Mouse (Mus musculus) heart, embryonic 16.5 days (tissue): ENCODE measurements at regions not wholly inside any gene's neighbourhood (a gene's known extent, or its start where the extent isn't known, plus 50 kb on each side); places are given as distances from the start of the nearest gene placed in this dataset.

ENCODE experiments used
- ATAC-seq: fragments of 200-750 bp; cut with Nextera tagmentation; replicated peaks from 2 replicates; pipeline ENCODE4 v1.8.0; 2017; ENCODE audit warnings: moderate number of reproducible peaks; ENCODE audit not compliant: insufficient read depth, low FRiP score; ENCODE audit errors: extremely low read depth
- H3K27ac ChIP-seq: fragments of 300-500 bp; sonication (generic); 2 replicates; pipeline ENCODE4 v1.5.1; 2014; ENCODE audit warnings: mild to moderate bottlenecking, low read length, control low read depth, moderate library complexity
- H3K27me3 ChIP-seq: fragments of 300-500 bp; sonication (generic); 2 replicates; pipeline ENCODE4 v1.6.1; 2014; ENCODE audit warnings: low read length, mixed read lengths; ENCODE audit not compliant: control insufficient read depth, insufficient read depth
- H3K36me3 ChIP-seq: fragments of 300-500 bp; sonication (generic); 2 replicates; pipeline ENCODE4 v1.6.1; 2014; ENCODE audit not compliant: control insufficient read depth, insufficient read depth
- H3K4me1 ChIP-seq: fragments of 300-500 bp; sonication (generic); 2 replicates; pipeline ENCODE4 v1.6.1; 2014; ENCODE audit warnings: low read length, mixed read lengths; ENCODE audit not compliant: control insufficient read depth, insufficient read depth
- H3K4me2 ChIP-seq: fragments of 300-500 bp; sonication (generic); 2 replicates; pipeline ENCODE4 v1.6.1; 2014; ENCODE audit warnings: low read depth, mild to moderate bottlenecking, control low read depth, low read length
- H3K4me3 ChIP-seq: fragments of 300-500 bp; sonication (generic); 2 replicates; pipeline ENCODE4 v1.5.1; 2014; ENCODE audit warnings: mild to moderate bottlenecking, control low read depth, low read length
- H3K9ac ChIP-seq: fragments of 300-500 bp; sonication (generic); 2 replicates; pipeline ENCODE4 v1.6.1; 2014; ENCODE audit warnings: low read length, control low read depth
- H3K9me3 ChIP-seq: fragments of 300-500 bp; sonication (generic); replicated peaks from 2 replicates; pipeline ENCODE4 v1.6.1; 2016; ENCODE audit warnings: low read length; ENCODE audit not compliant: control insufficient read depth
- whole genome bisulfite sequencing: fragments of 180-500 bp; shearing (Covaris S2); extraction: QIAGEN DNeasy Blood & Tissue Kit; methylation state at CpG from one replicate; pipeline ENCODE4 v1.1.7; 2014; 5-methylcytosine and 5-hydroxymethylcytosine counted together

- Histone ChIP-seq H3K4me1 (peaks cover 7% of the 10 kb centered on the region; the same call in 1 of the 2 replicates), H3K27ac (peak overlapping the region; percentile 53), H3K27me3 (0 out of 2 replicates have a peak, but pooled peaks cover 6% of the 10 kb centered on the region), H3K36me3 (no peaks in the 10 kb centered on the region), H3K4me3 (peak overlapping the region; percentile 58), H3K9ac (peak overlapping the region; percentile 43), H3K4me2 (peak overlapping the region; percentile 80), H3K9me3 (no peaks in the 10 kb centered on the region)
- peak; percentile 50; the same call in 1 of the 2 replicates for ATAC-seq
- WGBS, result under 1% methylated on average over 12 of the region's 12 CpGs
Measured at GRCm38 (mm10) chr5:118381294-118381675, 136.3 kb downstream of the 2410131K14Rik start.

DNA sequence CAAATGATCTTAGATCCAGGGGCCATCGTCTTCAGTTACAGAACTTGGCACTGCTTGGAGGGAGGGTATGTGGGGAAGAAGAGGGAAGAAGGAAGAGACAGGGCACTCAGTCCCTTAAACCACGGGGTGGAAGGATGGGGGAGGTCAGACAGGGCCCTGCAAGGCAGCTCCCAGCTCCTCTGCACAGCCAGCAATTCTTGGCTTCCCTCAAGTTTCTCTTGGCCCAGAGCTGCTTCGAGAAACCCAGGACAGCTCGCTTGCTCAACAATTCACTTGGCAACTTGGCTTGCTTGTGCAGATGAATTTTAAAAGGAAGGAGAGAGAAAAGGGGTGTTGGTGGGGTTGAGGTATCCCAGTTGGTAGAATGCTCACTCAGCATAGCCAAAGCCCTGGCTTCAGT lies 141.1 kb downstream of the 2410131K14Rik start:
- Histone ChIP-seq H3K27me3 (0 out of 2 replicates have a peak, but pooled peaks cover 3% of the 10 kb centered on the region), H3K4me1 (peaks cover 3% of the 10 kb centered on the region; the same call in 1 of the 2 replicates), H3K36me3 (no peaks in the 10 kb centered on the region), H3K27ac (peak overlapping the region; percentile 49), H3K9me3 (peaks cover 18% of the 10 kb centered on the region), H3K4me3 (no peak overlapping the region), H3K9ac (no peak overlapping the region), H3K4me2 (no peak overlapping the region)
- ATAC-seq, result 0 out of 2 replicates have a peak, but pooled peaks have one; percentile 35
- WGBS, result 61% methylated on average over 4 of the region's 4 CpGs

DNA sequence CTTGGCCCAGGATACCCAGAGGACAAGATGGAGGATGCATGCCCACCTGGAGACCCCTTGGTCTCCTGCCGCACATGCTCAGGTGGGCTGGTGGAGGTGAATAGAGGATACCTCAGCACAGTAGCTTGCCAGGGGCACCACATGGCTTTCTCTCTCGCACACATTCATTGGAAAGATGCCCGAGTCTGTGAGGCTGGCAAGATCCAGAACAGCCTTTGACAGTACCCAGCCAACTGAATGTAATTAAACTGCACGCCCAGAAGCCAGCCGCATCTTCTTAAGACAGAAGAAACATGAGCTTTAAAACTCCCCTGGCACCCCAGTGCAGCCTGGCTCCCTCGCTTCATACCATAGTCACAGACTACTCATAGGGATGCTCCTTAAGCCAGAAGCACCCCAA lies 143.4 kb downstream of the 2410131K14Rik start:
- Histone ChIP-seq H3K4me1 (no peaks in the 10 kb centered on the region), H3K9ac (no peak overlapping the region), H3K4me3 (no peak overlapping the region), H3K36me3 (no peaks in the 10 kb centered on the region), H3K27me3 (no peaks in the 10 kb centered on the region; the same call in 1 of the 2 replicates), H3K4me2 (no peak overlapping the region), H3K9me3 (peaks cover 18% of the 10 kb centered on the region), H3K27ac (no peak overlapping the region)
- WGBS, result 88% methylated on average over 6 of the region's 6 CpGs
- no peak for ATAC-seq

DNA sequence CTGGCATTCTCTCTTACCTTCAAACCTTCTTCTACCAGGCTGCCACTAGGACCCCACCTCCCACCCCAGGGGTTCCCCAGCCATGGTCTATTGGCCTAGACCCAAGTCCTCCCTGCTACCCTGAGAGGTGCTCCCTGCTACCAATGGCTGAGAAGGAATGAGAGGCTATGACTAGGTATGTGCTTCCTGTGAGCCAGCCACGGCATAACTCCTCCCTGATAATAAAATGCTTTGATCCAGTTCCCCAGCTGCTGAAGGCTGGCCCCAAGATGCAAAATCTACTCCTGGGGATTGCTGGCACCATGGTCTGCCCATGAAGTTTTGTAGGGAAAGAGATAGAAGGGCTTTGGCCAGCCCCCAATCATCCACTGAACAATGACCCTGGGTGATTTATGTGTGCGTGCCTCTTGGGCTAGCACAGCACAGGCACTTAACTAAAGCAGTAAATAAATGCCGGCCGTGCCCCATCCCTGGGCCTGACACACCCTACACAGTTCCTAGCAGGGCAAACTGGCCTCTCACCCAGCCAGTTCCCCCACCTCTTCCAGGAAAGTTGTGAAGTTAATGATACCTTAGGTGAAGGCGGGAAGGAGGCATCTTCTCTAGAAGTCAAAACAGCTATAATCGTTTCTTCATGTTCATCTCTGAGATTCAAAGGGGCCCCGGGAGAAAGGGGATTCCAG lies 145.8 kb downstream of the 2410131K14Rik start:
- Histone ChIP-seq H3K4me2 (no peak overlapping the region), H3K36me3 (no peaks in the 10 kb centered on the region), H3K27ac (no peak overlapping the region), H3K4me3 (no peak overlapping the region), H3K9me3 (peaks cover 18% of the 10 kb centered on the region), H3K9ac (no peak overlapping the region), H3K27me3 (peaks cover 2% of the 10 kb centered on the region; the same call in 1 of the 2 replicates), H3K4me1 (peaks cover under 1% of the 10 kb centered on the region)
- WGBS, result 77% methylated on average over 7 of the region's 7 CpGs
- ATAC-seq, result no peak

DNA sequence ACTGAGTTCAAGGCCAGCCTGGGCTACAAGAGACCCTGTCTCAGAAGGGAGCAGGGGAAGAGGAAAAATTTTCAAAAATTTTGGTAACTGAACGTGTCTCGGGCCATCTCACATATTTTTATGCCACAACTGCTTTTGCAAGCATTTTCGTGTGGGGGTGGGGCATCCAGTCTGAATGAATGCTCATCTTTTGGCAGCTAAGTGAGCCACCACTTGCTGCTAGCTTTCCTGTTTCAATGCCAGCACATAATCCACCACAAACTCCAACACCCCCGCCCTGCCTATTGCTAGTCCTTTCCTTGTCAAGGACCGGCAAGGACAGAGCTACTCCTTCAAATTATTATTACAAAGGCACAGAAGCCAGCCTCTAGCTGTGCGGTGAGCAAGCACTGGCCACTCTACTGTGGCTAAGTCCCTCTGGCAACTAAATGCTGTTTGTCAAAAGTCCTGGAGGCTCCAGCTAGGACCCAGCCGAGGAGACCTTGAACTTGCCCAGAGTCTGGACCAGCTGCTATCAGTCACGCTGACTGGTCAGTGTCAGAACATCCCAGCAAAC lies 148.0 kb downstream of the 2410131K14Rik start:
- 78% methylated on average over 8 of the region's 8 CpGs for WGBS
- H3K27me3 ChIP-seq, result peaks cover 8% of the 10 kb centered on the region; the same call in 1 of the 2 replicates
- ATAC-seq, result no peak

GRCm38 (mm10) chr5:118394051-118394450 lies 149.0 kb downstream of the 2410131K14Rik start:
- Histone ChIP-seq H3K9me3 (peaks cover 18% of the 10 kb centered on the region), H3K9ac (no peak overlapping the region), H3K4me1 (peaks cover 7% of the 10 kb centered on the region), H3K27ac (no peak overlapping the region), H3K27me3 (peaks cover 8% of the 10 kb centered on the region; the same call in 1 of the 2 replicates), H3K36me3 (no peaks in the 10 kb centered on the region), H3K4me2 (no peak overlapping the region), H3K4me3 (no peak overlapping the region)
- WGBS, result 49% methylated on average over 5 of the region's 5 CpGs
- ATAC-seq, result no peak

More for the DNA sequence above, 148.0 kb downstream of the 2410131K14Rik start:
- Histone ChIP-seq H3K9me3 (peaks cover 18% of the 10 kb centered on the region), H3K4me1 (peaks cover 7% of the 10 kb centered on the region), H3K36me3 (no peaks in the 10 kb centered on the region), H3K4me2 (no peak overlapping the region), H3K4me3 (no peak overlapping the region), H3K9ac (no peak overlapping the region), H3K27ac (no peak overlapping the region)

DNA sequence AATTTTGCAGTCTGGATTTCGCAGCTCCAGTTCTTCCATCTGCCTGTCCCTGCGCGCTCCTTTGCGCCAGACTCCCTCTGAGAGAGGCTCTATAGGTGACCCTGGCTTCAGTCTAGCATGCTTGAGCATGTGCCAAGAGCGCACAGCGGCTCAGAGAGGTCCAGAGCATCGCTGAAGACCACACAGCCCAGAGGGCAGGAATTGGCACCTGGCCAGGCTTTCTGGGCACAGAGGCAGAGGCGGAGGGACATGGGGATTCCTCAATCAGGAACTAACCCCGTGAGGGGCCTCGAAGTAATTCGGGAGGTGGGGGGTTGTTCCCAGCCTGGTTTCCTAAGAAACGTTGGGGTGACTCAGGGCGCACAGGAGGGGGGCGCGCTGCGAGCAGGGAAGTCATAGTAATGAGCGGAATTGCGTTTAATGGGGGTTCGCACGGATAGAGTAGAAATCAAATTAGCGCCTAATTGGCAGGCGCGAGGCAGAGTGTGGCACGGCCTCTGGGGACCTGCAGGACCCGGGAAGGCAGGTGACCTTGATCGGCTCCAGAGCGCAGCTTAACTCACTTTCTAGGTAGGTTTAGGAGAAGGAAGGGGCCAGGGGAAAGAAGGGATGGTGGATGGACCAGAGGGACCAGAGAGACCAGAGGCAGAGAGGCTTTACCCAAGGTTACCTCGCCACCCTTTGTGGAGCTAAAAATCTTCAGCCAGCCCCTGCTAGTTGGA lies 151.1 kb downstream of the 2410131K14Rik start:
- no peak for ATAC-seq
- Histone ChIP-seq H3K4me3 (peak overlapping the region; percentile 29), H3K4me1 (peaks cover 7% of the 10 kb centered on the region), H3K36me3 (no peaks in the 10 kb centered on the region), H3K27me3 (peaks cover 8% of the 10 kb centered on the region; the same call in 1 of the 2 replicates), H3K4me2 (peak overlapping the region; percentile 56), H3K27ac (no peak overlapping the region), H3K9ac (peak overlapping the region; percentile 33; the same call in 1 of the 2 replicates), H3K9me3 (no peaks in the 10 kb centered on the region; the same call in 1 of the 2 replicates)
- WGBS, result 9% methylated on average over 28 of the region's 28 CpGs

DNA sequence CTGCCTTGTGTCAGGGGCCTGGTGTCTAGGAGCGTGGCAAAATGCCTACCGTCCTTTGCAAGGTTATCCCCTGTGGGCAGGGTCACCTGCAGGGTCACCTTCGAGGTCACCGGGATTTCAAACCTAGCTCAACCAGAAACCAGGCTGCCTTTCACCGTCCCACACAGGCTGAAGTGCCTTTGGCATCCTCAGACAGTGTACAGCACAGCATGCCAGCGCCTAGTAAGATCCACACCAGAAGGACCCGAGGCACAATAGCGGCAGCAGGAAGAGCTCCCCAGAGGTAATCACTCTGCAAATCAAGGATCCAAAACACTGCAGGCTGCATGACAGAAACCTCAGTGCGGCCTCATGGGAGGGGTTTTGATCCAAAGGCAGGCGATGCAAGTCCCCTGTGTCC lies 155.9 kb downstream of the 2410131K14Rik start:
- Histone ChIP-seq H3K27me3 (peaks cover 5% of the 10 kb centered on the region; the same call in 1 of the 2 replicates), H3K27ac (no peak overlapping the region), H3K9ac (no peak overlapping the region), H3K36me3 (no peaks in the 10 kb centered on the region), H3K4me2 (no peak overlapping the region), H3K4me3 (no peak overlapping the region), H3K9me3 (peaks cover 3% of the 10 kb centered on the region), H3K4me1 (peaks cover 5% of the 10 kb centered on the region)
- 56% methylated on average over 10 of the region's 10 CpGs for WGBS
- ATAC-seq, result no peak
